Mouse (Mus musculus): Measurements from ENCODE around the gene Mtcl1.

Mtcl1 gene

DNA sequence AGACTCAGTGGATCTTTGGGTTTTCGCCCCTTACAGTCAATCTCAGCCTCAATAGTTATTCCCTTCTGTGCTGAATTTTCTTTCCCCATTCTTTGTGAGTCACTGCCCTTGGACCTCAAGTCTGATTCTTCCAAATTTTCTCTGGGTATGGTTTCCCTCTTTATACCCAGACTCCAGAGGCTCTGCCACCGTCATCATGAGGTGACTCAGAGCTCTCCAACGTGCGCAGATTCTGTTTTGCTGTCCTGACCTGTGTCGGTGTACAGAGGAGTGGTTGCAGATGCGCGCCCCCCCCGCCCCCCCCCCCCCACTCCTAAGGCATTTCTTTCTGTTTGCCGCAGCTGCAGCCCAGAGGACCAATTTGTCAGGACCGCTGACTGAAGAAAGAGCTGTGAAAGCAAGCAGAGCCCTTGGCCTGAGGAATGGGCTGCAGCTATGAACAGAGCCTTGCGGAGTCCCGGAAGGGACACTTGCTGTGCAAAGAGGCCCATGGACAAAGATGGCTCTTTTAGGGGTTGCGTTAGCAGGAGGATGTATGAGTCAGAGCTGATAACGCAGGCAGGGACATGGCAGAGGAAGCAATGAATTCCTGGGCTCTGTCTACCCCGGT lies 126.8 kb downstream of the Mtcl1 start:
- DNase-seq (ENCODE audit: low read depth), result no peak

DNA sequence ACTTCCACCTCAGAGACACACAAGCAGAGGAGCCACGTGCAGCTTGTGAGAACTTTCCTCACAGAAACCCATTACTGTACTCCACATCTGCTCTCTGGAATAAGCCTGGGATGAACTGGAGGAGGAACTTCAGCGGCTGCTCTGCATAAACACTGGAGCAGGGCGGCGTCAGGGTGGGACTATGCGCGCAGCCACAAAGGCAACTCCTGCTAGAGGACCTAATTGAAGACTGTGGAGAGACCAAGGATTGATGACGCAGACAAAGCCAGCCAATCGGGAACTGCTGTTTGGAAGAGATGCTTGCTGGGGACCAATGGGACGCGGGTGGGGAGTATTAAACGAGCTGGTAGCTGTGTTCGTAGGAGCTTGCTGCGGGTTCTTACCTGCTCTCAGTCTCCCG lies 127.6 kb downstream of the Mtcl1 start:
- no peak for DNase-seq (ENCODE audit: low read depth)

GRCm38 (mm10) chr17:66320716-66321372 lies 128.7 kb downstream of the Mtcl1 start:
- no peak for DNase-seq (ENCODE audit: low read depth)

DNA sequence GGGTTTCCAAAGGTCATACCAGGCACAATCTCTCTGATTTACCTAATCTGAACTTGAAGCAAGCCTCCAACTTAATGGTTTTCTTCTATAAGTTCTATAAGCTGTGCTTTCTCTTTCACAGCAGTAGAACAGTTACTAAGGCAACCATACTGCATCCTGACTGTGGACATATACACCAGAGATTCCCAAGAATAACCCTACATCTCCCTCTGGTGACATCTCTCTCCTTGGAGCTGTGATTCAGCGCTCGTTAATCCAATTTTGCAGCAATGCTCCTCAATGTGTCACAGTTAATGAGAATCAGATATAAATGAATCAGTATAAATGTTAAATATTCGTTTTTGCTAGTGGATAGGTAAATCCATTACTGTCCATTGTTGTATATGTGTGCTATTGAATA lies 131.5 kb downstream of the Mtcl1 start:
- DNase-seq (ENCODE audit: low read depth), result no peak

GRCm38 (mm10) chr17:66317576-66317975 lies 132.0 kb downstream of the Mtcl1 start:
- DNase-seq (ENCODE audit: low read depth), result no peak

DNA sequence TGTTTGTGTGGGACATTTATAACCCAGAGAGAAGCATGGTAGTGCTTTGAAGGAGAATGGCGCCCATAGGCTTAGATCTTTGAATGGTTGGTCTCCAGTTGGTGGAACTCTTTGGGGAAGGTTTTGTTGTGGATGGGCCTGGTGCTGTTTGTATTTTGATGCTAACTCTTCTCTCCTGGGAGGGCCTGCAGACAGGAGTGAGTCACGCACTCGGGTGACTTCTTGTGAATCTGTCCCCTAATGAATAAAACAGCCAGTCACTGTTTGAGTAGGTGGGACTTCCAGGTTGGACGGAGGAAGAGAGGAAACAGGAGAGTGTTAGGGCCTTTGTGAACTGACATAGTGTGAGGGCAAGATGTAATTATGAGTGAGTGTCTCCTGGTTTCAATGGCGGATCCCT lies 132.4 kb downstream of the Mtcl1 start:
- DNase-seq (ENCODE audit: low read depth), result no peak

- DNase-seq (ENCODE audit: low read depth), result no peak
Measured at GRCm38 (mm10) chr17:66315451-66315850, 134.1 kb downstream of the Mtcl1 start.

- DNase-seq (ENCODE audit: low read depth), result no peak
Measured at GRCm38 (mm10) chr17:66314566-66315285, 134.8 kb downstream of the Mtcl1 start.

DNA sequence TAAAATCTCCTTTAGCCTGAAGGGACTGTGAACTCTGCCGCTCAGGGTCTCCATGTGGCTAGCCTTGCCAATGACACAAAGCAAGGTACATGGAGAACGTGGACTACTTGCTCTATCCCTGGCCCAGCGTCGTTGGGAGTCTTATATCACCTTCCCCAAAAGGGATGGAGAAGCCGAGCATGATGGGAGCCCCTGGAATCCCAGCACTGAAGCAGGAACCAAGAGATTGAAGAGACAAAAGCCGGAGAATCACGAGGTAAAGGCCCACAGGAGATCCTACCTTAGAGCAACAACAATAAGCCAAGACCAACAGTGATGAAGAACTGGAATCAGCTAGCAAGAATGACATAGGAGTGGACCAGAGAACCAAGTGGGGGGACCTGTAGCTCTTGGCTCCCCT lies 147.6 kb downstream of the Mtcl1 start:
- DNase-seq (ENCODE audit: low read depth), result no peak

DNA sequence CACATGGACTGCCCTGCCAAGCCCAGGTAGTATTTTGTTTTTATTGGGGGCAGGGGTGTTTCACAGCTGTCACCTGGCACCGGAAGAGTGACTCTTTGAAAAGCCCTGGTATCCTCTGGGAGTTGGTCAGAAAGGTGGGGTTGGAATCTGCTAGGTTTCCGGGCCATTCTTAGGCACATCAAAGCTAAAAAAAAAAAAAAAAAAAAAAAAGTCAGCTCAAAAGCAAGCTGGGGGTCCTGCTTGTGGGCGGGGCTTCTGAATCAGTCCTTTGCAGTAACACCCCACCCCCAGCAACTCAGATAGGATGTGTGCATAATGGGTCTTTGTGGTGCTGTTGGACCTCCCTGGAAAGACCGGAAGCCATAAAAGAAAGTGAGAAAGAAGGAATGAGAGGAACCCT lies 148.3 kb downstream of the Mtcl1 start:
- DNase-seq (ENCODE audit: low read depth), result no peak

DNA sequence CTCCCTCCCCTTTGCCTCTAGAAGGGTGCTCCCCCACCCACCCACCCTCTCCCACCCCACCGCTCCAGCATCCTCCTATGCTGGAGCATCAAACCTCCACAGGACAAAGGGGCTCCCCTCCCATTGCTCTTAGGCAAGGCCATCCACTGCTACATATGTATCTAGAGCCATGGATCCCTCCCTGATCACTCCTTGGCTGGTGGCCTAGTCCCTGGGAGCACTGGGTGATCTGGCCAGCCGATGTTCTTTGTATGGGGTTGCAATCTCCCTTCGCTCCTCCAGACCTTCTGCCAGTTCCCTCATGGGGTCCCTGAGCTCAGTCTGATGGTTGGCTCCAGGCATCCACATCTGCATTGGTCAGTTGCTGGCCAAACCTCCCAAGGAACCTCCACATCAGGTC lies 151.8 kb downstream of the Mtcl1 start:
- DNase-seq (ENCODE audit: low read depth), result no peak

GRCm38 (mm10) chr17:66293581-66293980 lies 156.0 kb downstream of the Mtcl1 start:
- no peak for DNase-seq (ENCODE audit: low read depth)

GRCm38 (mm10) chr17:66289894-66290293 lies 159.7 kb downstream of the Mtcl1 start:
- DNase-seq (ENCODE audit: low read depth), result no peak

Data from induced T-regulatory cell, adult 2 months (primary cell).